Mouse (Mus musculus): ENCODE results near the gene Tyw1.

- TF ChIP-seq CTCF (conservative IDR thresholded peaks at IDR 0.05; ENCODE audit: insufficient read depth, insufficient read length, low read depth, low read length) (peak; percentile 61), POLR2A (IDR thresholded peaks at IDR 0.05; ENCODE audit: low read depth, low read length) (no peak)
Measured at GRCm38 (mm10) chr5:130267316-130267715, 11.9 kb downstream of the Tyw1 start.
